Mouse (Mus musculus) layer of hippocampus, adult 18-20 months (tissue): Measurements from ENCODE around the gene Zfp36. TPM values are rescaled to one million over a fixed set of nuclear protein-coding genes. Genes with fewer than 3 reads are reported as not detected.
"Not testable (repeated sequence)": the region's sequence is repeated elsewhere in the genome, so short reads cannot be mapped to it uniquely, and the experiment has no call there.

Source experiments
- DNase-seq, 2 experiments: peaks; one replicate each; pipeline ENCODE4 v3.0.0; 2022; ENCODE audit warnings: low spot score in 2 of 2
- long read RNA-seq: library from polyadenylated mRNA; stranded (forward); transcript quantifications from one replicate; pipeline ENCODE4 v2.0.0, GENCODE M21; 2021
- total RNA-seq, 2 experiments: library from RNA; stranded (reverse); gene quantifications; 2 replicates each; pipeline ENCODE4 v1.2.3; 2021

Gene Zfp36
- total RNA-seq: 1 to 10 TPM; 3.5 to 3.7 TPM
- long read RNA-seq, partial matches to known transcripts: 0 of 1 reads
- long read RNA-seq, other reads (novel, unspliced or antisense): 0 of 1 reads

DNA sequence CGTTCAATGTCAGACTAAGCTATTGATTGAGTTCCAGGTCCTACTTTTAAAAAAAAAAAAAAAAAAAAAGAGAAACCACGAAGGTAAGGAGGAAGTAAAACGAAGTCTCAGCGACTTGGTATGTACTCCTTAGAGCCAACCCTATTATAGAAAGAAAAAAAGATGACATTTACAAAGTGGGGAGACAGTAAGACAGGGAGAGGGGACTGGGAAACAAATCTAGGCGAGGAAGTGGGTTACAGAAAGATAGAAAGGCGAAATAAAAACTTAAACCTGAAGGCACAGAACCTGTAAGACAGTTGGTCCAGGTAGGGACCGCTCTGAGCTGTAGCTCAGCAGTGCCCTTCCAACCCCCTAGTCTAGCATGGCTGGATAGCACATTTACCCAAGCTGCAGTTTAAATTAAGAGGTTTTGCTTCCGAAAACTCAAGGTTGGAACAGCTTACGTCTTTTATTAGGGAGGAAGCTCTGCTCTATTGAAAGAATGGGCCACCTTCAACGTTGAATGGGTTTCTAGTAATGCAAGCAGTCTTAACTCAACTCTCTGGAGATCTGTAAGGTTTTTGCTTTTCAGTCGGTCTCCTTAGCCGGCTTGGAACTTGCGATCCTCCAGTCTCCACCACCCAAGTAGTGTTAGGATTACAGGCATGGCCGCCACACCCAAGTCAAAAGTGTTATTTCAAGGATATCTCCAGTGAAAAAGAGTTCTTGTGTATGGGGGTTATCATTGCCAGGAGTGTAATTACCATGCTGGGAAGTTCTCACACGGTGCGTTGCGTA lies at the start of gene Zfp36:
Zfp36 (minus strand) TSS at position 17 of the 780 bp plus-strand sequence.
- DNase-seq: no peak

DNA sequence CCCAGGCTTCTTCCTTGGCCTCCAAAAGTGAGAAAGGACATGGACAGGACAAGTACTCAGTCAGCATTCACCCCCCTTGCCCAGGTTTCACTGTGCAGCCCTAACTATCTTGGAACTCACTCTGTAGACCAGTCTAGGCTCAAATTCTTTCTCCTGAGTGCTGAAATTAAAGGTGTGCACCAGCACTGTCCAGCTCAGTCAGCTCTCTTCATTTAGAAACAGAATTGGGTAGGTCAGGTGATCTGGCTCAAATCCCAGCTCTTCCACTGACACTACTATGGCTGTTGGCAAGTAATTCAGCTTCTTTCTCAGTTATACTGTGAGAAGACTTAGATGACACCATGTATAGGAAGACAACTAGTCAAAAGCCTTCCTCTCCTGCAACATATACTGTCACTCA lies 47.7 kb upstream of the Zfp36 start:
- DNase-seq: no peak

GRCm38 (mm10) chr7:28423018-28423417 lies 43.0 kb upstream of the Zfp36 start:
- no peak for DNase-seq

- DNase-seq: no peak
These were observed 39.4 kb upstream of the Zfp36 start for GRCm38 (mm10) chr7:28419416-28419815.

- DNase-seq: no peak
These were observed 38.1 kb upstream of the Zfp36 start for GRCm38 (mm10) chr7:28418096-28418670.

GRCm38 (mm10) chr7:28417368-28417767 lies 37.3 kb upstream of the Zfp36 start:
- DNase-seq: no peak

GRCm38 (mm10) chr7:28412826-28413225 lies 32.8 kb upstream of the Zfp36 start:
- no peak for DNase-seq

GRCm38 (mm10) chr7:28410841-28411475 lies 30.9 kb upstream of the Zfp36 start:
- DNase-seq: no peak

DNA sequence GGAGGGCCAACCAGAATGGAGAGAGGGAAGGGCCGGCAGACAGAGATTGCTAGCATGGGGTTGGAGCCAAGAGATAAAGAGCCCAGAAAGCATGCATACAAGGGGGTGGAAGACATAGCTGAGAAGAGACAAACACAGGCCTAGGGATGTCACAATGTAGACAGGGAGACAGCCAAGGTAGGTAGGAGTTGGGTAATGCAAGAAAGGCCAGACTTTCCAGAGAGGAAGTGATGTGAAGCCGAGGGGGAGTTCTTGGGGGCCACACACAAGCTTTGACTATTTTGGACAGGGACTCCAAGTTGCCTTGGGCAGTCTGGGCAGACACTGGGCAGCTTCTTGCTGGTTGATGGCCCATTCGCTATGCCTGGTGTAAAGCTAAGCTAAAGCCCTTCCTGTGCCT lies 21.9 kb upstream of the Zfp36 start:
- no peak for DNase-seq

DNA sequence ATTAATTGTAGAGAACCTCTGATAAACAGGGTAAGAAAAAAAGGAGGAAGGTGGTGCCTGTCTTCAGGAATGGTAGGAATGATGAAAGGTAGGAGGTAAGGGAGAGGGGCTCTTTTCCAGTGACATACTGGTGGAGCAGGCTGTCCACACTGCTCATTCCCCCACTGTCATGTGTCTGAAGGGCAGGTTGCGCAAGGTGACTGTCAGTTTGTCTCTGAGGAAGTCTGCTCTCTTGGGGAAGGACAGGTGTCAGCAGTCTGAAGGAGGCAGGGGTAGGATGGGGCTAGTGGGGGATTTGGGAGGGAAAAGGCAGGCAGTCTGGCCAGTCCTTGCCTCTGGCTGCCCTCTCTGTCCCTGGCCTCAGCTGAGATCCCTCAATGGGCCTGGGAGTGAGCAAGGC lies 21.0 kb upstream of the Zfp36 start:
- DNase-seq: no peak

- no peak for DNase-seq
These were observed 18.8 kb upstream of the Zfp36 start for GRCm38 (mm10) chr7:28398696-28399340.

- no peak for DNase-seq
These were observed 17.9 kb upstream of the Zfp36 start for GRCm38 (mm10) chr7:28398000-28398399.

- DNase-seq: no peak
These were observed 15.4 kb upstream of the Zfp36 start for GRCm38 (mm10) chr7:28395425-28395824.

DNA sequence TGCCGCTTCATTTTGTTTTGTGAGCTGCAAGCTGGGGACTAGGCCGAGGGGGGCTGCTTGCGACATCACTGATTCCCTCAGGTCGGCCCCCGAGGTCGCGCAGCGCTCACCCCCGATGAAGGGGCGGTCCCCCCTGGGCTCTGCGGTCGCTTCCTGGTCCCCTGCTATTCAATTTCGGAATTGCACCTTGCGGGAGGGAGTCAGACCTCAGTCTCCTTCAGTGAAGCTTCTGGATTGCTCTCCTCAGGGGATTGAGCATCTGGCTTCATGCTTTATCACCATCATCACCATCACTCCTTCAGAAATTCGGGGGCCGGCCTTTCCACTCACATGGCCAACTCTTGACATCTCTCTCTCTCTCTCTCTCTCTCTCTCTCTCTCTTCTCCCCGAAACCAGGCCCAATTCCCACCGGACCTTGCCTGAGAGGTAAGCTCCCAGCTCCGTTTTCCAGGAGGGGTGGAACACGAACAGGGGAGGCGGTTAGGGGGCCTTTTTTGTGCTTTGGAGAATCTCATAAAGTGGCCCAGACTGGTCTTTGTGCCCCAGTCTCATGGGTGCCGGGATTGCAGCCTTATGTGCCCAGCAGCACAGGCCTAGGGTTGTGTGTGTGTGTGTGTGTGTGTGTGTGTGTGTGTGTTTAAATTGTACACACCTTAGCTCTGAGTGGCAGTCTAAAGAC lies 13.4 kb upstream of the Zfp36 start:
- no peak for DNase-seq

GRCm38 (mm10) chr7:28392429-28393271 lies 12.6 kb upstream of the Zfp36 start, which contains the start of the genes Med29 and Paf1:
Gene Med29 (minus strand): TSS chr7:28392708.
Gene Paf1 (plus strand): TSS chr7:28392951.
- DNase-seq: peak; percentile 97 to 99

DNA sequence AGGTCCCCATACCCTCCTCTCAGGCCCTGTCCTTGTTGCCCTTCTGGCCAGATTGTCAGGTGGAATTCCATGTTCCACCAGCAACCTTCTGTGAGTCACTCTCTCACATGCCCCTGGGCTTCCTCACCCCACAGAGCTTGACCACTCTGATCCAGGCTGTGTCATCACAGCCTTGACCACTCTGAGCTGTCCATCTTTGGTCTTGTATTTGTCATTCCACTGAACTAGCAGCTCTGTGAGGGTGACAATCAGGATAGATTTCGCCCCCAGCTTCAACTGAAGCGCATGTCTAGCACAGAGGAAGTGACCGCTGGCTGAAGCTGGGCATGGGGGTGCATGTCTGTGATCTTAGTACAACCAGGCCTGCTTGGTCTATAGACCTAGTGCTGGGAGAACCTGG lies 10.3 kb upstream of the Zfp36 start:
- DNase-seq: no peak

DNA sequence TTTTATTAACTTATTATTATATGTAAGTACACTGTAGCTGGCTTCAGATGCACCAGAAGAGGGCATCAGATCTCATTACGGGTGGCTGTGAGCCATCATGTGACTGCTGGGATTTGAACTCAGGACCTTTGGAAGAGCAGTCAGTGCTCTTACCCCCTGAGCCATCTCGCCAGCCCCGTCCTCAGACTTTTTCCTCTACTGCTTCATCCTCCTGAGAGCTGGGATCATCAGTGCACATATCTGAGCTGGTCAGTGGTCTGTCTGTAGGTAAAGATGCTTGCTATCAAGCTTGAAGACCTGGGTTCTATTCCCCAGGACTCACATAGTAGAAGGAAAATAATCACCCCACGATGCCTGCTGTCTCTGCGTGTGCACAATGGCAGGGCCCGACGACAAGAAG lies 7.3 kb upstream of the Zfp36 start:
- not testable (repeated sequence) for DNase-seq

DNA sequence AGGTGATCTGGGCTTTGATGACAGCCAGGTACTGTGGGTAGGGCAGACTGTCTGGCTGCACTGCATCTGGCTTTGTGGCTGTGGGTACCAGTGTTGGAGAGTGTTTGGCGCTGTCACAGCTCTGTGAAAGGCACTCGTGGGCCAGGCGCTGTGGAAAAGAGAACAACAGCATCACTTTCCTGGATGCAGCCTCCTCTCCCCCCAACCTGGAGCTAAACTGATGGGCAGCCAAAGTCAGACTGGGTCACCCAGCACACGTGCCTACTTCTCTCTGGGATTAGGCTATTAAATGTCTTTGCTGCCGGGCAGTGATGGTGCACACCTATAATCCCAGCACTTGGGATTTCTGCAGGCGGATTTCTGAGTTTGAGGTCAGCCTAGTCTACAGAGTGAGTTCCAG lies 6.8 kb upstream of the Zfp36 start:
- not testable (repeated sequence) for DNase-seq

DNA sequence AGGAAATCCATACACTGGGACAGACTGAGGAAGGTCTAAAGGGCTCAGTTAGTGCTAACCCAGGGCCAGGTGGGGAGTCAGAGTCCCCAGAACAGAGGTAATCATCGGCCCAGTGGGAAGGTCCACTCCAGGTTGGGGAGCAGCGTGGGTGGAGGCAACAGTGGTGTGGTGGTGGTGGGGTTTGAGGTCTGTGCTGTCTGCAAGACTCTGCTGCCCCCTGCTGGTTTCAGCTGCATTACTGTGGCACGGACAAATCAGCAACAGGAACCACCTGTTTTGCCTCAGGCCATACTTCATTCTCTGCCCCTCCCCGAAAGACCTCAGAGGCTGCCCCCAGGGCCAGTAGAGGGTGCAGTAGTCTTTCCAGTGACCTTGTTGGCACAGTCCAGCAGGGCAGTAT lies 6.4 kb upstream of the Zfp36 start:
- DNase-seq: peak; percentile 68 to 81

DNA sequence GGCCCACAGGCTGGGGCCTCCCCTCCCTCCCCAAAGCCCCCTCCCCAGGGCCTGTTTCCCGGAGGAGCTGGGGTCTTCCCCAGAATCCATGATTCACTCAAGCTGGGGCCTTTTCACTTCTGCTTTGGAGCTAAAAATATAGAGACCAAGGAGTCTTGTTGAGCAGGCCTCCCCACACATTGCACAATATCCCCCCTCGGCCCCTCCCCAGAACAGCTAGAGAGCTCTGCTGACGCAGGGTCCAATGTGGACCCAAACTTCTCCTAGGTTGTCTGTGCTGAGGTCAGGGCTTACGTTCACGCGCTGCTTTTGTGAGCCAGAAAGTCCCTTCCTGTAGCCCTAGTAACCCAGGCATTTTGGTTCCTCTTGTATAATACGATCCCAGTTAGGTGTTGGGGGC lies 6.0 kb upstream of the Zfp36 start:
- no peak for DNase-seq
